Mouse (Mus musculus): ENCODE results near the gene Arl4a. TPM values are rescaled to one million over a fixed set of nuclear protein-coding genes. Genes with fewer than 3 reads are reported as not detected.

Gene Arl4a
- polyA plus RNA-seq, 1 experiment from 2014 or later = 46.0 TPM

DNA sequence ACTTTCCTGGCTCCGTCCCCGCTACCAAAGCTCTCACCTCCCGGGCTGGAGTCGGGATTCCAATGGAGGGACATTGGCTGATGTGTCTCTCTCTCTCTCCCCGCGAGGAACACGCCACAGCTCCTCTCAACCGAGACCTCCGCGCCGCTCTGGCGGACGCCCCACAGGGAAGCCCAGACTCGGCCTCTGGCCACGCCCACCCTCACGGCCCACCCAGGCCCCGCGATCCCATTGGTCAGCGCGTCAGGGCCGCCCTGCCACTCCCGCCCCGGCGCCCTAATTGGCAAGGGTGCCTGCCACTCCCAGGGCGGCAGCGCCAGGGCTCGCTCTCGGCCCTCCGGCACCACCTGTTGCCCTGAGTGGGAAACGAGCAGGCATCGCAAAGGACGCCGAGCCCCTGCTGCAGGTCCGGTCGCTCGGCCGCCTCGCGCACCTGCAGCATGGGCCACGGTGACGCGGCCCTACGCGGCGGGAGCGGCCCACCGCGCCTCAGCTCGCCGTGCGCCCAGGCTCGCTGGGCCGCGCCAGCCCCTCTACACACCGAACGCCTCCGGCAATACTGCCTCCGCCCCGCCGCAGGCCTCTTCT lies 505 bp downstream of the Arl4a start:
- Histone ChIP-seq H3K4me1 (ENCODE audit: control insufficient read depth, insufficient read depth, low read length) (peaks cover 6% of the 10 kb centered on the region; the same call in 1 of the 2 replicates), H3K9me3 (ENCODE audit: control insufficient read depth, low read depth, low read length) (no peaks in the 10 kb centered on the region), H3K36me3 (ENCODE audit: control insufficient read depth, insufficient read depth, low read length) (no peaks in the 10 kb centered on the region), H3K27me3 (ENCODE audit: control insufficient read depth, insufficient read depth, low read length) (no peaks in the 10 kb centered on the region), H3K9ac (replicated peaks; ENCODE audit: low read depth, low read length) (peak overlapping the region; percentile 64), H3K27ac (ENCODE audit: low read length) (peak overlapping the region; percentile 89), H3K4me2 (replicated peaks; ENCODE audit: low read depth, low read length) (peak overlapping the region; percentile 59), H3K4me3 (ENCODE audit: low read depth, low read length) (peak overlapping the region; percentile 71)
- peak; percentile 97 for ATAC-seq (ENCODE audit: insufficient number of reproducible peaks, insufficient read depth, low FRiP score, low read depth)
- WGBS = under 1% methylated on average over 47 of the region's 60 CpGs

DNA sequence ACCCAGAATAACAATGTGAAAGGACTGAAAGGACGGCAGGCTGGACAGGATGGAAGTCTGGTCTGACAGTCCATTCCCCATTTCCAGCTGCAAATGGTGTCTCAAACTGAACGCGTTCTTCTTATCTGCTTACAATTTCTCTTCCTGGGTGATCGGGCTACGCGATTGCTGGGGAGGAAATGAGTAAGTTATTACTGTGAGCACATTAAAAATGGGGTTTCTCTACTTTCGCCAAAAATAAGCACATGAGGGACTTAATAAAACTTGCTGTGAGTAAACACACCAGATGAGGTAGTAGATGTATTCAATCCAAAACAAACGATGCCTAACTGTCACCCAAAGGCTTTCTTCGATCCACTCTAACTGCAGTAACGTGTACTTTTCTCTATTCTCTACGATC lies 1.2 kb downstream of the Arl4a start:
- 1% methylated on average over 11 of the region's 11 CpGs for WGBS
- peak overlapping the region; percentile 70; the same call in 1 of the 2 replicates for H3K27ac ChIP-seq (ENCODE audit: low read length)
- H3K4me2 ChIP-seq (replicated peaks; ENCODE audit: low read depth, low read length) = peak overlapping the region; percentile 59
- peaks cover 6% of the 10 kb centered on the region; the same call in 1 of the 2 replicates for H3K4me1 ChIP-seq (ENCODE audit: control insufficient read depth, insufficient read depth, low read length)
- H3K9ac ChIP-seq (replicated peaks; ENCODE audit: low read depth, low read length) = peak overlapping the region; percentile 64
- no peak for ATAC-seq (ENCODE audit: insufficient number of reproducible peaks, insufficient read depth, low FRiP score, low read depth)
- no peaks in the 10 kb centered on the region for H3K27me3 ChIP-seq (ENCODE audit: control insufficient read depth, insufficient read depth, low read length)
- peak overlapping the region; percentile 71 for H3K4me3 ChIP-seq (ENCODE audit: low read depth, low read length)
- no peaks in the 10 kb centered on the region for H3K36me3 ChIP-seq (ENCODE audit: control insufficient read depth, insufficient read depth, low read length)
- no peaks in the 10 kb centered on the region for H3K9me3 ChIP-seq (ENCODE audit: control insufficient read depth, low read depth, low read length)

DNA sequence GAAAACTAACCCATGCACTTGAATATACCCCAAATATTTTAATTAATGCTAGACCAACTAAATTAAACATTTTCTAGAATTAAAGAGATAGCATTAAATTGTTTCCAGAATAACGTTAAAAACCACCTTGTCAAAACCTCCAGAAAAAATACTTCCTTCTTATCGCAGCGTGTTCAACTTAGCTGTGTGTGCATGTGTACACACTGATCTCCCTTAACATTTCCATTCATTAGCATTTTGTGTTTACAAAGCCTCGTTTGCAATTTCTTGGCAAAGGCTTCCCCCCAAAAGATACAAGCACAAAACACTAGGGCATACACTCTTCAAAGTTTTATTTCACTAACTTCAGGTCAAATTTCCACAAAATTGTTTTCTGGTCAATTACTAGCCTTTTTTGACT lies 2.3 kb downstream of the Arl4a start:
- WGBS = 71% methylated on average over 4 of the region's 4 CpGs
- Histone ChIP-seq H3K27ac (ENCODE audit: low read length) (no peak overlapping the region), H3K9ac (replicated peaks; ENCODE audit: low read depth, low read length) (no peak overlapping the region), H3K4me2 (replicated peaks; ENCODE audit: low read depth, low read length) (peak overlapping the region; percentile 59; the same call in 1 of the 2 replicates), H3K4me3 (ENCODE audit: low read depth, low read length) (peak overlapping the region; percentile 71; the same call in 1 of the 2 replicates), H3K36me3 (ENCODE audit: control insufficient read depth, insufficient read depth, low read length) (no peaks in the 10 kb centered on the region), H3K9me3 (ENCODE audit: control insufficient read depth, low read depth, low read length) (no peaks in the 10 kb centered on the region), H3K27me3 (ENCODE audit: control insufficient read depth, insufficient read depth, low read length) (no peaks in the 10 kb centered on the region), H3K4me1 (ENCODE audit: control insufficient read depth, insufficient read depth, low read length) (peaks cover 6% of the 10 kb centered on the region; the same call in 1 of the 2 replicates)
- ATAC-seq (ENCODE audit: insufficient number of reproducible peaks, insufficient read depth, low FRiP score, low read depth) = no peak

DNA sequence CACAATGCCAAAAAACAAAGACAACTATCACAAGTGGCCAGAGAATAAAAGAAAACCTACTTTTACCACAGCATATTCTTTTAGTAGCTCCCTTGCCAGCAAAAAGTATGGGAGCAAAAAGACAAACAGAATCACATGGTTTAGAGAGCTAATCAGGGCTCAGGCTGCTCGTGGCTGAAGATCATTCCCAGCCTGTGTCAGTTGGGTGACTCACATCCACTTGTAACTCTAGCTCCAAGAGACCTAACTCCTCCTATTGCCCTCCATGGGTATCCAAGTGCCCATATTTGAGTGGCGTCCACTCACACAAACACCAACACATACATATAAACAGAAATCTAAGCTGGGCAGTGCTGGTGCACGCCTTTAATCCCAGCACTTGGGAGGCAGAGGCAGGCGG lies 8.6 kb downstream of the Arl4a start:
- Histone ChIP-seq H3K9ac (replicated peaks; ENCODE audit: low read depth, low read length) (no peak overlapping the region), H3K27me3 (ENCODE audit: control insufficient read depth, insufficient read depth, low read length) (no peaks in the 10 kb centered on the region), H3K9me3 (ENCODE audit: control insufficient read depth, low read depth, low read length) (no peaks in the 10 kb centered on the region), H3K4me2 (replicated peaks; ENCODE audit: low read depth, low read length) (no peak overlapping the region), H3K36me3 (ENCODE audit: control insufficient read depth, insufficient read depth, low read length) (no peaks in the 10 kb centered on the region), H3K4me3 (ENCODE audit: low read depth, low read length) (no peak overlapping the region), H3K27ac (ENCODE audit: low read length) (no peak overlapping the region), H3K4me1 (ENCODE audit: control insufficient read depth, insufficient read depth, low read length) (no peaks in the 10 kb centered on the region)
- WGBS = 76% methylated on average over 4 of the region's 4 CpGs
- no peak for ATAC-seq (ENCODE audit: insufficient number of reproducible peaks, insufficient read depth, low FRiP score, low read depth)

DNA sequence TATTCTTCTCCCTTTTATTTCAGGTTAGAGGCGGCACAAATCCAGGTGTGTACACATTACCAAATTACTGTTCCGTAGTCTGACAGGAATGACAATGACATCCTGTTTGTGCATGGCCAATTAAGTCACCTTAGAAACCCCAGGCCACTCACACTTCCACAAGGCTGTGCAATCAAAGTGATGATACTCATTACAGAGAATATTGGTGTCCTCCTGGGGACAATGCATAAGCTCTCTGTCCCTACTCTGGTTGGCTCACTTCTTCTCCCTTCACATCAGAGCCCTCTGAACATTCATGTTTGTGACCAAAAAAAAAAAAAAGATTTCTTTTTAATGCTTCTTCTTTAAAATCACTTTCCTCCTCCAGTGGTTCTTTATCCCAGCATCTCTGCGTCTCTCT lies 10.0 kb downstream of the Arl4a start:
- Histone ChIP-seq H3K27ac (ENCODE audit: low read length) (no peak overlapping the region), H3K36me3 (ENCODE audit: control insufficient read depth, insufficient read depth, low read length) (no peaks in the 10 kb centered on the region), H3K4me1 (ENCODE audit: control insufficient read depth, insufficient read depth, low read length) (no peaks in the 10 kb centered on the region), H3K4me3 (ENCODE audit: low read depth, low read length) (no peak overlapping the region), H3K4me2 (replicated peaks; ENCODE audit: low read depth, low read length) (no peak overlapping the region), H3K9me3 (ENCODE audit: control insufficient read depth, low read depth, low read length) (no peaks in the 10 kb centered on the region), H3K9ac (replicated peaks; ENCODE audit: low read depth, low read length) (no peak overlapping the region), H3K27me3 (ENCODE audit: control insufficient read depth, insufficient read depth, low read length) (no peaks in the 10 kb centered on the region)
- no peak for ATAC-seq (ENCODE audit: insufficient number of reproducible peaks, insufficient read depth, low FRiP score, low read depth)
- 81% methylated on average over 3 of the region's 3 CpGs for WGBS

DNA sequence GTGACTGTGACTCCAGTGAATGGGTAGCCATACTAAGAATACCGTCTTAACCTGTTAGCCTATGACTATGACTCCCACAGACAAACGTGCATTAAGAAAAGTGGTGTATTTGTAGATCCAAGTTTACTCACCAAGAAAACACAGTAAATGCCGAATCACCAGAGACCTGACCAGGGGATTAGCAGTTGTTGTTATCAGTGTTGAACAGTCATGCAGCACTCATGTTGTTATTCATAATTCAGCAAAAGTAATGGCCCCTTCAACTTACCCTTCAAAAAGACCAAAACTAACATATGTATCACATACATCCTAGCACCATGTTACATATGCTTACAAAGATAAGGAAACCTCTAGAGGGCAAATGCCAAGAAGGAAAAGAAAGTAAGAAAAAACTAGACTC lies 10.4 kb downstream of the Arl4a start:
- ATAC-seq (ENCODE audit: insufficient number of reproducible peaks, insufficient read depth, low FRiP score, low read depth) = no peak
- no peak overlapping the region for H3K9ac ChIP-seq (replicated peaks; ENCODE audit: low read depth, low read length)
- H3K4me1 ChIP-seq (ENCODE audit: control insufficient read depth, insufficient read depth, low read length) = no peaks in the 10 kb centered on the region
- H3K9me3 ChIP-seq (ENCODE audit: control insufficient read depth, low read depth, low read length) = no peaks in the 10 kb centered on the region
- no peaks in the 10 kb centered on the region for H3K36me3 ChIP-seq (ENCODE audit: control insufficient read depth, insufficient read depth, low read length)
- H3K27ac ChIP-seq (ENCODE audit: low read length) = no peak overlapping the region
- WGBS = 76% methylated on average over 3 of the region's 3 CpGs
- no peak overlapping the region for H3K4me2 ChIP-seq (replicated peaks; ENCODE audit: low read depth, low read length)
- H3K4me3 ChIP-seq (ENCODE audit: low read depth, low read length) = no peak overlapping the region
- no peaks in the 10 kb centered on the region for H3K27me3 ChIP-seq (ENCODE audit: control insufficient read depth, insufficient read depth, low read length)

DNA sequence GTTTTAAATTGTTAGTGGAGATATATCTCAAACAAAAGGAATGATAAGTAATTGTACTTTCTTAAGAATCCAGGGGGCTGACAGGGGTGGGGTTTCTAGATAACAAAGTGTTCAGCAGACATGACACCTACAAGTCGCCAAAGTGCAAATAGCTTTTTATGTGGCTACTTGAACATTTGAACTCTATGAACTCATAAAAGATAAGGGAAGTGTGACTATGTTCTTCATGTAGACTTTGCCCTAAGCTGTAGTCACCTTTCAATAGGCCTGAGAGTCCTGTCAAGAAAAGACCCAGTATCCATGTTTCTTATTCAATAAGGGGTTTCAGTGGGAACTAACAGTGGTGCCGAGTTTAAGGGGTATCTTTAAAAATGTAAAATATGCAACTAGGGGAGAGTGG lies 13.9 kb downstream of the Arl4a start:
- 53% methylated on average over 2 of the region's 2 CpGs for WGBS
- no peak overlapping the region for H3K9ac ChIP-seq (replicated peaks; ENCODE audit: low read depth, low read length)
- no peaks in the 10 kb centered on the region for H3K4me1 ChIP-seq (ENCODE audit: control insufficient read depth, insufficient read depth, low read length)
- H3K36me3 ChIP-seq (ENCODE audit: control insufficient read depth, insufficient read depth, low read length) = no peaks in the 10 kb centered on the region
- no peak overlapping the region for H3K27ac ChIP-seq (ENCODE audit: low read length)
- no peaks in the 10 kb centered on the region for H3K9me3 ChIP-seq (ENCODE audit: control insufficient read depth, low read depth, low read length)
- no peaks in the 10 kb centered on the region for H3K27me3 ChIP-seq (ENCODE audit: control insufficient read depth, insufficient read depth, low read length)
- no peak overlapping the region for H3K4me2 ChIP-seq (replicated peaks; ENCODE audit: low read depth, low read length)
- H3K4me3 ChIP-seq (ENCODE audit: low read depth, low read length) = no peak overlapping the region
- ATAC-seq (ENCODE audit: insufficient number of reproducible peaks, insufficient read depth, low FRiP score, low read depth) = no peak

DNA sequence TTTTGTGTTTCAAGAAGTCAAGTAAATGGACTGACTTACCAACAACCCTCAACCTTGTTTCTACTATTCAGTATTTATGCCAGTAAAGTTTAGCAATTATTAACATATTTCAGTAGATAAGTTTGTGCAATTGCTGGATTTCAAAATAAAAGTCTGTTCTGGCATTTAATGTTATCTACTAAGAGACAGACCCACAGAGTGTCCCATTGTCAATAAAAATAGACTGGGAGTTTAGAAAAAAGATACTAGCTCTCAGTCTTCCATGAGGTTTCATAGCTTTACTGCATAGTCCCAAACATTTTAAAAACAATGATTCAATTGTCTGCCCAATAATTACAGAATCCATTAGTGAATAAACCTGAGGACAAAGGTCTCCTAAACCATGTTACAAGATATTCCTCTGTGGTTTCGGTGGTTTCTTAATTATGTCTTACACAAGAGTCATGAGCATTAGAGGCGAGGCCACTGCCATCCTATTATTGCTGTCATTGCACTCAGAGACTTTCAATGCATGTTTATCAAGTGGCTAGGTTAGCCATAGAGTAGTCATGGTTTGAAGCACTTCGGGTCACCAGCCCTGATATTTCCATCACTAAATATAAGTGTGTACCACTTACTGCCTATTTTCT lies 14.7 kb downstream of the Arl4a start:
- no peaks in the 10 kb centered on the region for H3K27me3 ChIP-seq (ENCODE audit: control insufficient read depth, insufficient read depth, low read length)
- no peaks in the 10 kb centered on the region for H3K9me3 ChIP-seq (ENCODE audit: control insufficient read depth, low read depth, low read length)

More for the DNA sequence above, 14.7 kb downstream of the Arl4a start:
- WGBS = 75% methylated on average over 3 of the region's 3 CpGs
- Histone ChIP-seq H3K4me2 (replicated peaks; ENCODE audit: low read depth, low read length) (no peak overlapping the region), H3K4me1 (ENCODE audit: control insufficient read depth, insufficient read depth, low read length) (no peaks in the 10 kb centered on the region), H3K4me3 (ENCODE audit: low read depth, low read length) (no peak overlapping the region), H3K36me3 (ENCODE audit: control insufficient read depth, insufficient read depth, low read length) (no peaks in the 10 kb centered on the region), H3K9ac (replicated peaks; ENCODE audit: low read depth, low read length) (no peak overlapping the region), H3K27ac (ENCODE audit: low read length) (no peak overlapping the region)
- ATAC-seq (ENCODE audit: insufficient number of reproducible peaks, insufficient read depth, low FRiP score, low read depth) = no peak
